Mouse (Mus musculus) liver, embryonic 11.5 days (tissue): ENCODE data around the gene Pkig. TPM values are rescaled to one million over a fixed set of nuclear protein-coding genes. Genes with fewer than 3 reads are reported as not detected.
"Not testable (repeated sequence)": the region's sequence is repeated elsewhere in the genome, so short reads cannot be mapped to it uniquely, and the experiment has no call there.

Experiments
- ATAC-seq: fragments of 200-750 bp; cut with Nextera tagmentation; replicated peaks from 2 replicates; pipeline ENCODE4 v1.8.0; 2017; ENCODE audit warnings: moderate number of reproducible peaks, mild to moderate bottlenecking, moderate TSS enrichment, moderate library complexity; ENCODE audit not compliant: low FRiP score
- DNase-seq: peaks from one replicate; pipeline ENCODE4 v3.0.0-alpha.2; 2017; ENCODE audit warnings: low spot score
- H3K27ac ChIP-seq: fragments of 300-500 bp; sonication (generic); 2 replicates; pipeline ENCODE4 v1.5.1; 2014; ENCODE audit warnings: mild to moderate bottlenecking, low read depth, low read length, control low read depth
- H3K27me3 ChIP-seq: fragments of 300-500 bp; sonication (generic); replicated peaks from 2 replicates; pipeline ENCODE4 v1.6.1; 2014; ENCODE audit warnings: low read length, mixed read lengths; ENCODE audit not compliant: control insufficient read depth, insufficient read depth
- H3K36me3 ChIP-seq: fragments of 300-500 bp; sonication (generic); 2 replicates; pipeline ENCODE4 v1.6.1; 2014; ENCODE audit warnings: mild to moderate bottlenecking, low read length, moderate library complexity, mixed read lengths; ENCODE audit not compliant: control insufficient read depth, insufficient read depth
- H3K4me1 ChIP-seq: fragments of 300-500 bp; sonication (generic); replicated peaks from 2 replicates; pipeline ENCODE4 v1.6.1; 2014; ENCODE audit warnings: low read length, mixed read lengths; ENCODE audit not compliant: control insufficient read depth, insufficient read depth
- H3K4me2 ChIP-seq: fragments of 300-500 bp; sonication (generic); 2 replicates; pipeline ENCODE4 v1.6.1; 2014; ENCODE audit warnings: mild to moderate bottlenecking, control low read depth, moderate library complexity
- H3K4me3 ChIP-seq: fragments of 300-500 bp; sonication (generic); 2 replicates; pipeline ENCODE4 v1.5.1; 2014; ENCODE audit warnings: low read depth, low read length, control low read depth
- H3K9ac ChIP-seq: fragments of 300-500 bp; sonication (generic); 2 replicates; pipeline ENCODE4 v1.6.1; 2014; ENCODE audit warnings: low read depth, low read length, control low read depth
- H3K9me3 ChIP-seq: fragments of 300-500 bp; sonication (generic); 2 replicates; pipeline ENCODE4 v1.6.1; 2016; ENCODE audit warnings: low read length, inconsistent platforms, mixed read lengths; ENCODE audit not compliant: control insufficient read depth
- WGBS: fragments of 180-500 bp; shearing (Covaris S2); extraction: QIAGEN DNeasy Blood & Tissue Kit; methylation state at CpG from one replicate; pipeline ENCODE4 v1.1.7; 2014; 5-methylcytosine and 5-hydroxymethylcytosine counted together
- polyA plus RNA-seq: library from polyadenylated mRNA; unstranded; fragments of >200 nt; fragmentation: Nextera tagmentation; extraction: Ambion mirVana; gene quantifications from 2 replicates; pipeline ENCODE4 v1.2.1, GENCODE M21; 2014

Pkig gene
- polyA plus RNA-seq, 1 experiment from 2014 or later = 186 TPM

DNA sequence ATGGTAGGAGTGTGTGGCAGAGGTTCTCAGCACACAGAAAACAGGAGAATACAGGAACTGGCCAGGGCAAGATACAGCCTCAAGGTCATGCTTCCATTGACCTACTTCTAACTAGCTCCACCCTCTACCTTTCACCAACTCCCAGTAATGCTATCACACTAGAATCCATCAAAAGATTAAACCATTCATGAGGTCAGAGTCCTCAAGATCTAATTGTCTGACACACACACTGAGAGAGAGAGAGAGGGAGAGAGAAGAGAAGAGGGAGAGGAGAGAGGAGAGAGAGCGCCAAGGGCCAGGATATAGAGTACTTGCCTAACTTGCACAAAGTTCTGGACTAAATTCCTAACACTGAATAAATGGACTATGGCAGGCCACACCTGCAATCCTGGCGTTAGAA, 24.2 kb downstream of the Pkig start:
- Histone ChIP-seq H3K9me3 (no peaks in the 10 kb centered on the region), H3K4me1 (peaks cover 29% of the 10 kb centered on the region), H3K4me2 (no peak overlapping the region), H3K4me3 (no peak overlapping the region), H3K9ac (no peak overlapping the region), H3K27me3 (no peaks in the 10 kb centered on the region), H3K36me3 (no peaks in the 10 kb centered on the region), H3K27ac (no peak overlapping the region)
- WGBS = 79% methylated on average over 2 of the region's 2 CpGs
- no peak for ATAC-seq
- no peak for DNase-seq

GRCm38 (mm10) chr2:163685287-163685686, 27.1 kb downstream of the Pkig start:
- peaks cover 56% of the 10 kb centered on the region for H3K4me1 ChIP-seq
- no peak for DNase-seq
- no peak for ATAC-seq
- H3K9me3 ChIP-seq = no peaks in the 10 kb centered on the region
- H3K4me3 ChIP-seq = no peak overlapping the region
- H3K27ac ChIP-seq = no peak overlapping the region; the same call in 1 of the 2 replicates
- WGBS = 61% methylated on average over 4 of the region's 4 CpGs
- no peak overlapping the region for H3K4me2 ChIP-seq
- no peak overlapping the region for H3K9ac ChIP-seq
- no peaks in the 10 kb centered on the region for H3K36me3 ChIP-seq
- no peaks in the 10 kb centered on the region for H3K27me3 ChIP-seq

DNA sequence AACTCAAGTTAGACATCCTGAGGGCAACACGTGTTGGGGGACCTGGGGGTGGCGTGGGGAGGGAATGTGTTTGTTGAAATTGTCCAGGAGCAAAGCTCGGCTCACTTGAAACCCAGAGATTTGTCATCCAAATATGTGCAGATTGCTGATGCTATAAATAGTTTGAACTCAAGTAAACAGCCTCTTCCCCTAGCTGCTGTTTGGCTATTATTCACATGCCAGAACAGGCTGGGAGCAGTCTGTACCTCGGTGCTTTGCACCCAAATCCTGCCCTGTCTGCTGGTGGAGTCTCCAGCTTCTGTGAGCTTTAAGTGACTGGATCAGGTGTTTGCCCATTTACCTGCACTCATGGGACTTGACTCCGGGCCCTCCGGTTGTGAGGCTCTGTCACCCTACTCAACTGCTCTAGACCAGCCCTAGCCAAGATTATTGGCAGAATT, 27.6 kb downstream of the Pkig start:
- Histone ChIP-seq H3K9me3 (no peaks in the 10 kb centered on the region), H3K9ac (no peak overlapping the region), H3K4me2 (peak overlapping the region; percentile 41), H3K27ac (peak overlapping the region; percentile 54), H3K4me1 (peaks cover 61% of the 10 kb centered on the region), H3K4me3 (no peak overlapping the region), H3K36me3 (no peaks in the 10 kb centered on the region), H3K27me3 (no peaks in the 10 kb centered on the region)
- ATAC-seq (no peak), DNase-seq (no peak)
- 53% methylated on average over 6 of the region's 6 CpGs for WGBS

DNA sequence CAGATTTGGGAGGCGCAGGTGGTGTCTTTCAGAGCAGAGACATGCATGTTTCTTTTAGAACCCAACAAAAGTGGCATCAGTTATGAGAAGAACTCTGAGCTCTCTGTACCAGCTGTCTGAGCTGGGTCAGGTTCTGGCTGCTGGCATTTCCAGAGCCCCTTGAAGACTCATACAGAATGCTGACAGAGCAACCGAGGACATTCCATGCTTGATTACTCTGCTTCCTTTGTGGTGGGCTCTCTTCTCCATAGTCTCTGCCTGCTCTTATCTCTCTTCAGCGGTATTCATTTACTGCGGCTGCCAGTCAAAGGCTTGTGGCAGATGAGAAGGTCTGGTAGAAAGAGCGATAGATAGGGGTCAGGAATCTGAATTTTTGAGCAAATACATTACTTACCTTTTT, 28.0 kb downstream of the Pkig start:
- peak overlapping the region; percentile 41 for H3K4me2 ChIP-seq
- peaks cover 64% of the 10 kb centered on the region for H3K4me1 ChIP-seq
- no peaks in the 10 kb centered on the region for H3K27me3 ChIP-seq
- DNase-seq (no peak), ATAC-seq (peak; percentile 66)
- H3K9me3 ChIP-seq = no peaks in the 10 kb centered on the region
- no peak overlapping the region for H3K4me3 ChIP-seq
- H3K27ac ChIP-seq = peak overlapping the region; percentile 54
- WGBS = 33% methylated on average over 5 of the region's 5 CpGs
- no peak overlapping the region for H3K9ac ChIP-seq
- H3K36me3 ChIP-seq = no peaks in the 10 kb centered on the region

- Histone ChIP-seq H3K36me3 (no peaks in the 10 kb centered on the region), H3K9me3 (no peaks in the 10 kb centered on the region), H3K4me2 (peak overlapping the region; percentile 41), H3K27ac (peak overlapping the region; percentile 49; the same call in 1 of the 2 replicates), H3K4me3 (no peak overlapping the region), H3K9ac (no peak overlapping the region), H3K27me3 (no peaks in the 10 kb centered on the region), H3K4me1 (peaks cover 70% of the 10 kb centered on the region)
- ATAC-seq = no peak
- DNase-seq = no peak
- 80% methylated on average over 3 of the region's 3 CpGs for WGBS
Observed at GRCm38 (mm10) chr2:163686886-163687285, 28.7 kb downstream of the Pkig start.

GRCm38 (mm10) chr2:163688377-163688776, 30.2 kb downstream of the Pkig start:
- H3K4me1 ChIP-seq = peaks cover 81% of the 10 kb centered on the region
- WGBS = 88% methylated on average over 1 of the region's 1 CpGs
- H3K4me3 ChIP-seq, ATAC-seq, DNase-seq, H3K27ac ChIP-seq, H3K4me2 ChIP-seq, H3K9me3 ChIP-seq, H3K27me3 ChIP-seq, H3K9ac ChIP-seq, H3K36me3 ChIP-seq: not testable (repeated sequence)

DNA sequence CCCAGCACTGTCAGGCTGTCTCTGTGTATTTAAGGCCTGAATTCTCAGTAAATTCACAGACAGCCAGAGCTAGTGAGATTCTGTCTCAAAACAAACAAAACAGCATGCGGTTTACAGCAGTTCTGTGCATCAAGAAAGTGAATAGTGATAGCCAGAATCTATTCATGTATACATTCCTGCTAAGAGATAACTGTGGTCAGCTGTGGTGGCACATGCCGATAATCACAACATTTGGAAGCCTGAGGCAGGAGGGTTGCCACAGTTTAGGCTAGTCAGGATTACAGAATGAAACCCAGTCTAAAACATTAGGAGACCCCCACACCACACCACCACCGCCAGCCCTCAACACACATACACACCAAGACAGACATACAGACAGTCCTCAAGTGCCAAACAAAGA, 31.6 kb downstream of the Pkig start:
- ATAC-seq (no peak), DNase-seq (no peak)
- Histone ChIP-seq H3K4me2 (no peak overlapping the region; the same call in 1 of the 2 replicates), H3K9ac (no peak overlapping the region), H3K27ac (peak overlapping the region; percentile 56), H3K9me3 (no peaks in the 10 kb centered on the region), H3K36me3 (no peaks in the 10 kb centered on the region), H3K4me1 (peaks cover 89% of the 10 kb centered on the region), H3K27me3 (no peaks in the 10 kb centered on the region), H3K4me3 (no peak overlapping the region)
- 55% methylated on average over 3 of the region's 3 CpGs for WGBS

DNA sequence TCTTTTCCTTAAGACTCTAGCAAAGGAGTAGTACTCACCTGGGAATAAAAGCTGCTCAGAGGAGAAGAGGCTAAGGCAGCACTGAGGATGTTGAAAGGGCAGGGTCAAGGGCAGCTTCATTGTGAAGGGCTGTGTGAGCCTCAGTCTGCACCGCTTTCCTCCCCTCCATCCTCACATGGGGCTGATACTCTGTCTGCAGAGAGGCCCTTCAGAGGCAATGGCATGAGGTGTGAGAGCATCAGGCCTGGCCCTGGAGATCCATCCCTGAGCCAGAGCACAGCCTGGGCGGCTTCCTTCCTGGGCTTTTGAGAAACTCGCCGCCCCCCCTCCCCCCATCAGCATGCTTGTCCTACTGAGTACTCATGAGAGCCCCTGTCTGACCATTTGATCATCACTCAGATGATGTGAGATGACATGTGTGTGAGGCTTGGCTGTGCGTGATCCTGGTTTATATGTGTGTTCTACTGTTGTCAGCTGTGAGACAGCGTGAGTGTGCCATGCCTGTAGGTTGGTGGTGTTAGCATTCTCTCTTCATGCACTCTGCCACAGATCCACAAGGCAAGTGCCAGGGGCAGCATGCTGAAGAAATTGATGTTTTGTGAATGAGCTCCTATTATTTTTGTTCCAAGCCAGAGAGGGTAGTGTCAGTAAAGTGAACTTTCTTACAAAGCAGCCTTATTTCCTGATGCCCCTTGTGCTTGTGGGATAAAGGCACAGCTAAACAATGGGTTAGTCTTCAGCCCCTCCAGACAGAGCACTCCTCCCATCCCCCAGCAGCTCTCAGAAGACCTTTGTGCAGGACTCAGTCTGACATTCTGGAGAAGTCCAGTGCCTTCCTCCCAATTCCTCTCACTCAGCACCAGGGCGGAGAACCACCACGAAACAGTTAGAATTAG, 32.5 kb downstream of the Pkig start:
- ATAC-seq (no peak), DNase-seq (no peak)
- Histone ChIP-seq H3K9ac (no peak overlapping the region), H3K27ac (0 out of 2 replicates have a peak overlapping the region, but pooled peaks have one; percentile 56), H3K4me1 (peaks cover 86% of the 10 kb centered on the region), H3K4me3 (no peak overlapping the region), H3K9me3 (no peaks in the 10 kb centered on the region), H3K36me3 (no peaks in the 10 kb centered on the region), H3K27me3 (no peaks in the 10 kb centered on the region), H3K4me2 (peak overlapping the region; percentile 53; the same call in 1 of the 2 replicates)
- 86% methylated on average over 8 of the region's 8 CpGs for WGBS
